Mouse (Mus musculus) CD4-positive naive resting alpha-beta T cell, adult 76 days (primary cell): ENCODE measurements around the gene Olfr1410. TPM values are rescaled to one million over a fixed set of nuclear protein-coding genes. Genes with fewer than 3 reads are reported as not detected.

Experiments
- total RNA-seq: library from RNA; stranded (reverse); gene quantifications from one replicate; pipeline ENCODE4 v1.2.4, GENCODE M21; 2023

The Olfr1410 gene
- total RNA-seq = not detected

GRCm38 (mm10) chr1:92605482-92605881, at the start of gene Olfr1410:
Olfr1410 (plus strand) TSS chr1:92605782.

GRCm38 (mm10) chr1:92571022-92571421, 34.6 kb upstream of the Olfr1410 start, which contains the start of gene Olfr1413:
Olfr1413 (plus strand) TSS chr1:92571322.

GRCm38 (mm10) chr1:92585479-92585878, 20.1 kb upstream of the Olfr1410 start, which contains the start of gene Olfr1412:
Olfr1412 (plus strand) TSS chr1:92585779.

GRCm38 (mm10) chr1:92594111-92594510, 11.5 kb upstream of the Olfr1410 start, which contains the start of gene Olfr1411:
Olfr1411 (plus strand) TSS chr1:92594411.

GRCm38 (mm10) chr1:92617488-92617887, 11.9 kb downstream of the Olfr1410 start, which contains the start of gene Olfr12:
Olfr12 (plus strand) TSS chr1:92617788.

GRCm38 (mm10) chr1:92641514-92642272, 36.1 kb downstream of the Olfr1410 start, which contains the start of gene Cops9:
Cops9 (minus strand) TSS chr1:92641985.

GRCm38 (mm10) chr1:92648673-92649072, 43.1 kb downstream of the Olfr1410 start, which contains the start of gene Otos:
Otos (minus strand) TSS chr1:92648841.

Other genes with a start within 250 kb of the Olfr1410 start
- gene Ndufa10, start 131.9 kb upstream of the Olfr1410 start, total RNA-seq = 114 TPM
- not detected for gene Olfr1416, start 120.7 kb upstream of the Olfr1410 start, total RNA-seq
- gene Olfr1415, start 109.7 kb upstream of the Olfr1410 start, total RNA-seq = not detected
- gene Olfr1414, start 87.1 kb upstream of the Olfr1410 start, total RNA-seq = not detected
- gene Olfr1413, start 34.5 kb upstream of the Olfr1410 start, total RNA-seq = not detected
- not detected for gene Olfr1412, start 20.0 kb upstream of the Olfr1410 start, total RNA-seq
- not detected for gene Olfr1411, start 11.4 kb upstream of the Olfr1410 start, total RNA-seq
- gene Olfr12, start 12.0 kb downstream of the Olfr1410 start, total RNA-seq = not detected
- 99.3 TPM for gene Cops9, start 36.2 kb downstream of the Olfr1410 start, total RNA-seq
- not detected for gene Otos, start 43.1 kb downstream of the Olfr1410 start, total RNA-seq
- gene Gpc1, start 225.9 kb downstream of the Olfr1410 start, total RNA-seq = 3.6 TPM